In genomic region chr19:24634602-24635001, GRCm38 (mm10) we compare ENCODE assay signal across 9 mouse cellular contexts. TPM values are rescaled to one million over a fixed set of nuclear protein-coding genes. Genes with fewer than 3 reads are reported as not detected.
A peak's percentile ranks its signal among the peaks of the same experiment; 100 is the strongest.
DNase-seq lines count a peak whose midpoint lies in the region; ATAC-seq lines count a peak whose summit lies in the region.
"Had no signal": no experiment of that assay in that cellular context is flagged by ENCODE, and none has a peak within 500 bp of the region (broad histone marks: within the 10 kb centered on the region; RNA-seq: fewer than 3 reads in every experiment).

No protein-coding gene starts in this region.

- no peak for ATAC-seq in liver, embryonic 12.5 days
- ATAC-seq in forebrain, embryonic 15.5 days (replicated peaks), result 0 out of 2 replicates have a peak, but pooled peaks have one; percentile 43
- ATAC-seq in inflammation-experienced regulatory T-cells, adult 6 months, result peak; percentile 81
- ATAC-seq in neutrophil, adult 5-6 weeks (ENCODE audit: extremely low read depth, insufficient number of reproducible peaks, low FRiP score, poor library complexity, severe bottlenecking), result peak; percentile 89

- no peak overlapping the region for H3K4me2 ChIP-seq in liver, embryonic 12.5 days
- H3K4me2 ChIP-seq in forebrain, embryonic 15.5 days (replicated peaks), result no peak overlapping the region

- 9% methylated on average over 7 of the region's 7 CpGs for WGBS in liver, embryonic 12.5 days (ENCODE audit: insufficient replicate concordance)
- 9% methylated on average over 7 of the region's 7 CpGs for WGBS in forebrain, embryonic 15.5 days
- 10% methylated on average over 7 of the region's 7 CpGs for WGBS in limb, embryonic 10.5 days

- H3K36me3 ChIP-seq in liver, embryonic 12.5 days, result no peaks in the 10 kb centered on the region
- H3K36me3 ChIP-seq in forebrain, embryonic 15.5 days, result no peaks in the 10 kb centered on the region
- no peaks in the 10 kb centered on the region for H3K36me3 ChIP-seq in limb, embryonic 10.5 days

- H3K27ac ChIP-seq in liver, embryonic 12.5 days, result no peak overlapping the region
- H3K27ac ChIP-seq in forebrain, embryonic 15.5 days (replicated peaks), result no peak overlapping the region
- no peak overlapping the region for H3K27ac ChIP-seq in limb, embryonic 10.5 days

- H3K4me1 ChIP-seq in liver, embryonic 12.5 days, result no peaks in the 10 kb centered on the region
- H3K4me1 ChIP-seq in forebrain, embryonic 15.5 days, result no peaks in the 10 kb centered on the region
- H3K4me1 ChIP-seq in limb, embryonic 10.5 days, result no peaks in the 10 kb centered on the region

- H3K27me3 ChIP-seq in liver, embryonic 12.5 days (replicated peaks), result no peaks in the 10 kb centered on the region
- H3K27me3 ChIP-seq in forebrain, embryonic 15.5 days, result no peaks in the 10 kb centered on the region
- no peaks in the 10 kb centered on the region for H3K27me3 ChIP-seq in limb, embryonic 10.5 days (ENCODE audit: low read depth, poor library complexity, severe bottlenecking)

- no peaks in the 10 kb centered on the region for H3K9me3 ChIP-seq in liver, embryonic 12.5 days (replicated peaks)
- no peaks in the 10 kb centered on the region for H3K9me3 ChIP-seq in forebrain, embryonic 15.5 days
- no peaks in the 10 kb centered on the region for H3K9me3 ChIP-seq in limb, embryonic 10.5 days (replicated peaks)

- no peak overlapping the region for H3K9ac ChIP-seq in liver, embryonic 12.5 days
- no peak overlapping the region for H3K9ac ChIP-seq in forebrain, embryonic 15.5 days (replicated peaks)

- H3K4me3 ChIP-seq in liver, embryonic 12.5 days, result no peak overlapping the region
- H3K4me3 ChIP-seq in forebrain, embryonic 15.5 days, result no peak overlapping the region
- H3K4me3 ChIP-seq in limb, embryonic 10.5 days, result no peak overlapping the region
- H3K4me3 ChIP-seq: erythroblast, embryonic 14.5 days had no signal

- DNase-seq in liver, result peak; percentile 65
- peak; percentile 46 for DNase-seq in c-Kit-positive CD71-positive TER-119-positive erythroid progenitor cells, embryonic 14.5 days (ENCODE audit: low spot score)
- peak; percentile 79 for DNase-seq in limb, embryonic 10.5 days (ENCODE audit: low spot score)
- peak; percentile 49 for DNase-seq in testis, postnatal 14 days (ENCODE audit: low spot score)

RNA-seq across cellular contexts. Expression of gene Tmem252, which starts 39.2 kb away (rescaled TPM):
- 0.25 and 0.32 TPM in 2 replicates for polyA plus RNA-seq in liver, embryonic 12.5 days (2016; fragmentation: Nextera tagmentation; extraction: Ambion mirVana)
- polyA plus RNA-seq in forebrain, embryonic 15.5 days (2015; fragmentation: Nextera tagmentation; extraction: Ambion mirVana), result 0.87 and 1.4 TPM in 2 replicates
- polyA plus RNA-seq in inflammation-experienced regulatory T-cells, adult 6 months (2017; shearing (Covaris generic)), result not detected
- 0.28 and 0.51 TPM in 2 replicates for polyA plus RNA-seq in limb, embryonic 10.5 days (2016; fragmentation: Nextera tagmentation; extraction: Ambion mirVana)
- not detected in 2 replicates for total RNA-seq in neutrophil, adult 5-6 weeks (2017)
- polyA plus RNA-seq: erythroblast, embryonic 14.5 days had no signal
